Mouse (Mus musculus) thymus, postnatal 0 days (tissue): Measurements from ENCODE around the gene Cela3b. TPM values are rescaled to one million over a fixed set of nuclear protein-coding genes. Genes with fewer than 3 reads are reported as not detected.
"Not testable (repeated sequence)": the region's sequence is repeated elsewhere in the genome, so short reads cannot be mapped to it uniquely, and the experiment has no call there.

Source experiments
- DNase-seq: peaks from one replicate; pipeline ENCODE4 v3.0.0-alpha.2; 2015; ENCODE audit warnings: low spot score
- polyA plus RNA-seq: library from polyadenylated mRNA; unstranded; fragments of >200 nt; fragmentation: Nextera tagmentation; extraction: Ambion mirVana; gene quantifications from 2 replicates; pipeline ENCODE4 v1.2.1, GENCODE M21; 2015

Gene Cela3b
- polyA plus RNA-seq, 1 experiment from 2014 or later, result not detected

GRCm38 (mm10) chr4:137417712-137418564 is 12.4 kb downstream of the Cela3b start:
- no peak for DNase-seq

GRCm38 (mm10) chr4:137414936-137415335 is 15.4 kb downstream of the Cela3b start:
- DNase-seq, result no peak

- DNase-seq, result not testable (repeated sequence)
Measured at GRCm38 (mm10) chr4:137412185-137412709, 18.1 kb downstream of the Cela3b start.

- DNase-seq, result no peak
Measured at GRCm38 (mm10) chr4:137409691-137410090, 20.6 kb downstream of the Cela3b start, which contains the start of gene Cela3a. TSS of gene Cela3a (minus strand) at chr4:137409791.

GRCm38 (mm10) chr4:137405571-137405970 is 24.8 kb downstream of the Cela3b start:
- no peak for DNase-seq

- no peak for DNase-seq
Measured at GRCm38 (mm10) chr4:137396641-137397525, 33.5 kb downstream of the Cela3b start.

GRCm38 (mm10) chr4:137393378-137394135 is 36.8 kb downstream of the Cela3b start:
- DNase-seq, result no peak

- DNase-seq, result no peak
Measured at GRCm38 (mm10) chr4:137392874-137393273, 37.5 kb downstream of the Cela3b start.

- DNase-seq, result no peak
Measured at GRCm38 (mm10) chr4:137391287-137391686, 39.1 kb downstream of the Cela3b start.

GRCm38 (mm10) chr4:137390196-137390595 is 40.1 kb downstream of the Cela3b start:
- DNase-seq, result no peak

- DNase-seq, result no peak
Measured at GRCm38 (mm10) chr4:137388983-137389382, 41.4 kb downstream of the Cela3b start.

- peak; percentile 89 for DNase-seq
Measured at GRCm38 (mm10) chr4:137388059-137388794, 42.1 kb downstream of the Cela3b start.

GRCm38 (mm10) chr4:137387482-137388058 is 42.8 kb downstream of the Cela3b start:
- DNase-seq, result no peak

- DNase-seq, result no peak
Measured at GRCm38 (mm10) chr4:137380702-137381605, 49.4 kb downstream of the Cela3b start.

GRCm38 (mm10) chr4:137379713-137380255 is 50.6 kb downstream of the Cela3b start:
- no peak for DNase-seq

- DNase-seq, result no peak
Measured at GRCm38 (mm10) chr4:137379085-137379484, 51.3 kb downstream of the Cela3b start.

GRCm38 (mm10) chr4:137377526-137378304 is 52.6 kb downstream of the Cela3b start:
- no peak for DNase-seq

GRCm38 (mm10) chr4:137376778-137377177 is 53.6 kb downstream of the Cela3b start:
- DNase-seq, result no peak
